Mouse (Mus musculus): ENCODE results near the gene Srrm2.

Gene Srrm2

GRCm38 (mm10) chr17:23770493-23770892 is 19.8 kb upstream of the Srrm2 start:
- WGBS, result 21% methylated on average over 2 of the region's 2 CpGs

- 1% methylated on average over 19 of the region's 19 CpGs for WGBS
These were observed 19.4 kb upstream of the Srrm2 start for GRCm38 (mm10) chr17:23770896-23771283.

- WGBS, result 3% methylated on average over 58 of the region's 58 CpGs
These were observed 18.8 kb upstream of the Srrm2 start, which contains the start of gene Flywch1 for GRCm38 (mm10) chr17:23771284-23772218. Gene Flywch1 (minus strand): TSS chr17:23771602.

GRCm38 (mm10) chr17:23772219-23772556 is 18.1 kb upstream of the Srrm2 start:
- WGBS, result 43% methylated on average over 2 of the region's 2 CpGs

- WGBS, result 74% methylated on average over 6 of the region's 6 CpGs
These were observed 16.7 kb upstream of the Srrm2 start for GRCm38 (mm10) chr17:23773676-23774075.

GRCm38 (mm10) chr17:23774090-23774489 is 16.2 kb upstream of the Srrm2 start:
- 5% methylated on average over 12 of the region's 12 CpGs for WGBS

- 84% methylated on average over 10 of the region's 10 CpGs for WGBS
These were observed 14.1 kb upstream of the Srrm2 start for GRCm38 (mm10) chr17:23776216-23776615.

- 82% methylated on average over 2 of the region's 2 CpGs for WGBS
These were observed 13.2 kb upstream of the Srrm2 start for GRCm38 (mm10) chr17:23777141-23777540.

GRCm38 (mm10) chr17:23778447-23778846 is 11.9 kb upstream of the Srrm2 start:
- 58% methylated on average over 2 of the region's 2 CpGs for WGBS

GRCm38 (mm10) chr17:23785561-23786471 is 4.5 kb upstream of the Srrm2 start, which contains the start of gene Flywch2:
Gene Flywch2 (minus strand): TSS chr17:23786081.
- 3% methylated on average over 43 of the region's 43 CpGs for WGBS

- 9% methylated on average over 13 of the region's 13 CpGs for WGBS
These were observed 3.8 kb upstream of the Srrm2 start for GRCm38 (mm10) chr17:23786510-23786931.

- 88% methylated on average over 4 of the region's 4 CpGs for WGBS
These were observed 1.4 kb upstream of the Srrm2 start for GRCm38 (mm10) chr17:23788973-23789372.

GRCm38 (mm10) chr17:23789749-23790268 is 523 bp upstream of the Srrm2 start:
- whole genome bisulfite sequencing, result 22% methylated on average over 8 of the region's 8 CpGs

- 56% methylated on average over 2 of the region's 2 CpGs for WGBS
These were observed 686 bp downstream of the Srrm2 start for GRCm38 (mm10) chr17:23791079-23791357.

GRCm38 (mm10) chr17:23795323-23795722 is 5.0 kb downstream of the Srrm2 start:
- WGBS, result 97% methylated on average over 8 of the region's 8 CpGs

GRCm38 (mm10) chr17:23797316-23797715 is 7.0 kb downstream of the Srrm2 start:
- WGBS, result 84% methylated on average over 7 of the region's 7 CpGs

GRCm38 (mm10) chr17:23801627-23802026 is 11.3 kb downstream of the Srrm2 start:
- 95% methylated on average over 10 of the region's 10 CpGs for WGBS

- WGBS, result under 1% methylated on average over 60 of the region's 60 CpGs
These were observed 12.5 kb downstream of the Srrm2 start for GRCm38 (mm10) chr17:23802746-23803365.

GRCm38 (mm10) chr17:23803366-23804041 is 13.2 kb downstream of the Srrm2 start:
- 1% methylated on average over 63 of the region's 83 CpGs for WGBS

GRCm38 (mm10) chr17:23804426-23805085 is 14.2 kb downstream of the Srrm2 start:
- under 1% methylated on average over 8 of the region's 8 CpGs for WGBS

- 32% methylated on average over 25 of the region's 25 CpGs for WGBS
These were observed 16.5 kb downstream of the Srrm2 start for GRCm38 (mm10) chr17:23806867-23807266.
